Mouse (Mus musculus) stomach, embryonic 15.5 days (tissue): ENCODE measurements around the gene Pbld1. TPM values are rescaled to one million over a fixed set of nuclear protein-coding genes. Genes with fewer than 3 reads are reported as not detected.
"Not testable (repeated sequence)": the region's sequence is repeated elsewhere in the genome, so short reads cannot be mapped to it uniquely, and the experiment has no call there.

Experiments used
- ATAC-seq: fragments of 200-750 bp; cut with Nextera tagmentation; 2 replicates; pipeline ENCODE4 v1.8.0; 2017; ENCODE audit warnings: low read depth, moderate number of reproducible peaks, moderate TSS enrichment; ENCODE audit not compliant: insufficient read depth, low FRiP score
- H3K27ac ChIP-seq: fragments of 300-500 bp; sonication (generic); 2 replicates; pipeline ENCODE4 v1.5.1; 2015; ENCODE audit warnings: mild to moderate bottlenecking, inconsistent platforms
- H3K27me3 ChIP-seq: fragments of 300-500 bp; sonication (generic); replicated peaks from 2 replicates; pipeline ENCODE4 v1.6.1; 2015; ENCODE audit warnings: inconsistent platforms
- H3K36me3 ChIP-seq: fragments of 300-500 bp; sonication (generic); 2 replicates; pipeline ENCODE4 v1.6.1; 2015; ENCODE audit warnings: inconsistent platforms
- H3K4me1 ChIP-seq: fragments of 300-500 bp; sonication (generic); 2 replicates; pipeline ENCODE4 v1.6.1; 2015; ENCODE audit warnings: inconsistent platforms
- H3K4me2 ChIP-seq: fragments of 300-500 bp; sonication (generic); 2 replicates; pipeline ENCODE4 v1.6.1; 2015; ENCODE audit warnings: mild to moderate bottlenecking, inconsistent platforms
- H3K4me3 ChIP-seq: fragments of 300-500 bp; sonication (generic); replicated peaks from 2 replicates; pipeline ENCODE4 v1.5.1; 2015; ENCODE audit warnings: inconsistent platforms
- H3K9ac ChIP-seq: fragments of 300-500 bp; sonication (generic); 2 replicates; pipeline ENCODE4 v1.6.1; 2015; ENCODE audit warnings: inconsistent platforms
- H3K9me3 ChIP-seq: fragments of 300-500 bp; sonication (generic); 2 replicates; pipeline ENCODE4 v1.6.1; 2016; ENCODE audit warnings: inconsistent platforms
- WGBS: fragments of 180-500 bp; shearing (Covaris S2); methylation state at CpG from one replicate; pipeline ENCODE4 v1.1.7; 2015; 5-methylcytosine and 5-hydroxymethylcytosine counted together
- polyA plus RNA-seq: library from polyadenylated mRNA; unstranded; fragments of >200 nt; fragmentation: Nextera tagmentation; extraction: Ambion mirVana; gene quantifications from 2 replicates; pipeline ENCODE4 v1.2.1, GENCODE M21; 2015

Gene Pbld1
- polyA plus RNA-seq, 1 experiment from 2014 or later, result 6.5 TPM

DNA sequence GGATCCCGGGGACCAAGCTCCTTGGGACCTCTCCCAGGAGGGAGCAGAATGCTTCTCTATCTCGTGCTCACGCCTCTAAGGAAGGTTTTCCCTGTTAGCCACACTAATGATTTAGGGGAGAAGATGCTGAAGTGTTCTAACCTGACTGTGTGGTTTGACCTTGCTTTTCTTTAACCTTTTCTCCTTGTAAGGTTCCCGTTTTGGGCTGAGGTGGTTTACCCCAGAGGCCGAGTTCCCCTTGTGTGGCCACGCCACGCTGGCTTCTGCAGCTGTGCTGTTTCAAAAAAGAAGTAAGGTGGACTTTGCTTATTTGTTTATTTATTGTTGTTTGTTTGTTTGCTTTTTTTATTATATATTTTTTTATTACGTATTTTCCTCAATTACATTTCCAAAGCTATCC lies 12.2 kb upstream of the Pbld1 start:
- no peaks in the 10 kb centered on the region for H3K36me3 ChIP-seq
- no peak overlapping the region for H3K4me2 ChIP-seq
- no peak for ATAC-seq
- 86% methylated on average over 8 of the region's 8 CpGs for WGBS
- no peaks in the 10 kb centered on the region for H3K4me1 ChIP-seq
- no peaks in the 10 kb centered on the region for H3K27me3 ChIP-seq
- no peak overlapping the region for H3K4me3 ChIP-seq
- no peaks in the 10 kb centered on the region for H3K9me3 ChIP-seq
- H3K27ac ChIP-seq, result no peak overlapping the region
- no peak overlapping the region for H3K9ac ChIP-seq

DNA sequence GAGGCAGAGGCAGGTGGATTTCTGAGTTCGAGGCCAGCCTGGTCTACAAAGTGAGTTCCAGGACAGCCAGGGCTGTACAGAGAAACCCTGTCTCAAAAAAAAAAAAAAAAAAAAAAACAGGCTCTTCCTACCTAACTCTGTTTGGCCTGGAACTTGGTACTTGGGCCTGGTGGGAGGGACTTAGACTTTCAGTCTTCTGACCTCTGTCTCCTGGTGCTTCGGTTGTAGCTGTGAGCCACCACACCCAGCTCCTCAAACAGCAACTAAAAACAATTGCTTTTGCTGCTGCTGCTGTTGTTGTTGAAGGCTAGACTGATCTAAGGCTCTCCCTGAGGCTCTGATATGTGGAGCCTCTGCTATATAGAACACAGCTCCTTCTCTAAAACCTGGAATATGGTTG lies 10.9 kb upstream of the Pbld1 start:
- no peak overlapping the region for H3K9ac ChIP-seq
- H3K9me3 ChIP-seq, result no peaks in the 10 kb centered on the region
- no peaks in the 10 kb centered on the region for H3K36me3 ChIP-seq
- ATAC-seq, result no peak
- no peak overlapping the region for H3K4me2 ChIP-seq
- no peaks in the 10 kb centered on the region for H3K27me3 ChIP-seq
- 76% methylated on average over 2 of the region's 2 CpGs for WGBS
- H3K4me3 ChIP-seq, result no peak overlapping the region
- no peak overlapping the region for H3K27ac ChIP-seq
- H3K4me1 ChIP-seq, result no peaks in the 10 kb centered on the region

DNA sequence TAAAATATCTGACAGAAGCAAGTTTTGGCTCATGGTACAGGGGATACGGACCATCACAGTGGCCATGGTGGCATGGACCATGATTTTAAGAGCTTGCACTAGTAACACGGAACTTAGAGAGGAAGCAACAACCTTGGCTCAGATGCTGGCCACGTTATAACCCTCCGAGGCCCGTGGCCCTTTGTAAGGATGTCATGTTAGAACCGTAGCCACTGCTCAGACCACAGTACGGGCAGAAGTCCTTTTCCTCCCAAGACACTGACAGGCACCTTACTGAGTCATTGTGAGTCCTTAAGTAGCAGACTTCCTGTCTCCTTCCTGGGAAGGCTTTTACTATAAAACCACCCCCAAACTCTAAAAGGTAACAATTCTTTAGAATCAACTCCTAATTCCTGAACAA lies 8.7 kb upstream of the Pbld1 start:
- Histone ChIP-seq H3K27me3 (no peaks in the 10 kb centered on the region), H3K36me3 (no peaks in the 10 kb centered on the region), H3K27ac (no peak overlapping the region), H3K9ac (no peak overlapping the region), H3K4me1 (no peaks in the 10 kb centered on the region), H3K4me2 (no peak overlapping the region), H3K9me3 (no peaks in the 10 kb centered on the region), H3K4me3 (no peak overlapping the region)
- ATAC-seq, result no peak
- WGBS, result 77% methylated on average over 7 of the region's 7 CpGs

DNA sequence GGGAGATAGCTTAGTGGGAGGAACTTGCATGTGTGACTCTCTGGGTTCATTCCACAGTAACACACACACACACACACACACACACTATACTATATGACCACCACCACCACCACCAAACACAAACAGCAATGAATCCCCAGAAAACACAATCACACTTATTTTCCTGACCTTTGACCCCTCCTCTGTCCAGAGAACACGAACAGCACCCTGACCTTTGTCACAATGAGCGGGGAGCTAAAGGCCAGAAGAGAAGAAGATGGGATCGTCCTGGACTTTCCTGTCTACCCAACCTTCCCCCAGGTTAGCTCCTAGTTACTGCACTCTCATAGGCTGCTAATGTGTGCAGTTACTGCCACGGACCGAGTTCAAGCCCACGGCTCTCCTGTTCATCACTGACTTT lies 8.0 kb upstream of the Pbld1 start:
- WGBS, result 79% methylated on average over 6 of the region's 6 CpGs
- Histone ChIP-seq H3K4me1 (no peaks in the 10 kb centered on the region), H3K9ac (no peak overlapping the region), H3K4me2 (no peak overlapping the region), H3K4me3 (no peak overlapping the region), H3K27ac (no peak overlapping the region), H3K27me3 (no peaks in the 10 kb centered on the region), H3K36me3 (no peaks in the 10 kb centered on the region), H3K9me3 (no peaks in the 10 kb centered on the region)
- ATAC-seq, result no peak

- ATAC-seq, result no peak
- Histone ChIP-seq H3K27me3 (no peaks in the 10 kb centered on the region), H3K4me3 (no peak overlapping the region), H3K4me2 (no peak overlapping the region), H3K9ac (no peak overlapping the region), H3K9me3 (no peaks in the 10 kb centered on the region), H3K36me3 (no peaks in the 10 kb centered on the region), H3K4me1 (no peaks in the 10 kb centered on the region), H3K27ac (no peak overlapping the region)
- 55% methylated on average over 6 of the region's 6 CpGs for WGBS
These were observed 7.0 kb upstream of the Pbld1 start for GRCm38 (mm10) chr10:63053007-63053406.

DNA sequence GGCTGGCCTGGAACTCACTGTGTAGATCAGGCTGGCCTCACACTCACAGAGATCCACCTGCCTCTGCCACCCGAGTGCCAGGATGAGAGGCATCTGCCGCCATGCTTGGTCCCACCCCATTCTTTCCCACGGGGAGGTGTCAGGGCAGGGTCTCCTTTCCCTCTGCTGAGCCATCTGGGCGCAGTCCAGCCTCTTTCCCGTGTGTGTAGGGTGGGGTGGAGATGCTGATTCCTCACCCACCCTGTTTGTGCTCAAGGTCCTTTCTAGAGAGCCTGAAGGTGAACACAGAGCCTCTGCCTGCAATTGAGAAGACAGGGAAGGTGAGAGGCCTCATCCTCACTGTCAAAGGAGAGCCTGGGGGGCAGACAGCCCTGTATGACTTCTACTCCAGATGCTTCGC lies 5.9 kb upstream of the Pbld1 start:
- not testable (repeated sequence) for ATAC-seq, H3K27me3 ChIP-seq, H3K36me3 ChIP-seq, H3K9me3 ChIP-seq, H3K4me1 ChIP-seq, H3K4me2 ChIP-seq, H3K4me3 ChIP-seq, H3K27ac ChIP-seq, H3K9ac ChIP-seq
- WGBS, result 81% methylated on average over 6 of the region's 6 CpGs

- Histone ChIP-seq H3K9ac (no peak overlapping the region), H3K4me2 (no peak overlapping the region), H3K4me1 (no peaks in the 10 kb centered on the region), H3K27me3 (no peaks in the 10 kb centered on the region), H3K36me3 (no peaks in the 10 kb centered on the region), H3K4me3 (no peak overlapping the region), H3K9me3 (no peaks in the 10 kb centered on the region), H3K27ac (no peak overlapping the region)
- 79% methylated on average over 2 of the region's 2 CpGs for WGBS
- no peak for ATAC-seq
These were observed 5.4 kb upstream of the Pbld1 start for GRCm38 (mm10) chr10:63054586-63054985.

GRCm38 (mm10) chr10:63056966-63057750 lies 2.8 kb upstream of the Pbld1 start:
- no peak overlapping the region for H3K9ac ChIP-seq
- no peak overlapping the region for H3K4me3 ChIP-seq
- 35% methylated on average over 23 of the region's 24 CpGs for WGBS
- H3K36me3 ChIP-seq, result no peaks in the 10 kb centered on the region
- H3K9me3 ChIP-seq, result no peaks in the 10 kb centered on the region
- H3K4me1 ChIP-seq, result no peaks in the 10 kb centered on the region
- H3K27ac ChIP-seq, result peak overlapping the region; percentile 54
- ATAC-seq, result peak; percentile 80
- no peaks in the 10 kb centered on the region for H3K27me3 ChIP-seq
- peak overlapping the region; percentile 21; the same call in 1 of the 2 replicates for H3K4me2 ChIP-seq

- Histone ChIP-seq H3K4me3 (no peak overlapping the region), H3K4me2 (no peak overlapping the region), H3K4me1 (no peaks in the 10 kb centered on the region), H3K27me3 (no peaks in the 10 kb centered on the region), H3K36me3 (no peaks in the 10 kb centered on the region), H3K27ac (peak overlapping the region; percentile 3; the same call in 1 of the 2 replicates), H3K9ac (no peak overlapping the region), H3K9me3 (no peaks in the 10 kb centered on the region)
- peak; percentile 47; the same call in 1 of the 2 replicates for ATAC-seq
- WGBS, result 45% methylated on average over 11 of the region's 11 CpGs
These were observed 444 bp downstream of the Pbld1 start for GRCm38 (mm10) chr10:63060406-63060805.

DNA sequence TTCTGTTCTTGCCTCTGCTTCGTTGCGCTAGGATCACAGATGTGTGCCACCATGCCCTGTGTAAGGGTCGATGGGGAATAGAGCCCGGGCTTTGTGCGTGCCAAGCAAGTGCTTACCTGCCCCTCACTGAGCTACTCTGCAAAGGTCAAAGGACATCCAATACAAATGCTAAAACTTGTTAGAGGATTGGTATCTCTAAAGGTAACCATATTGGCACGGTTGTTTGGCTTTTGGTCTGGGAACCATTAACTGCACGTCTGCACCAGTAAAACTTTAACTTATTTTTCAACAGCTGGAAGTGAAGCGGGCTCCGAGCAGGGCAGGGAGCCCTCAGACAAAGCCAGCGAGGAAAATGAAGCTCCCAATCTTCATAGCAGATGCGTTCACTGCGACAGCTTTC lies 1.3 kb downstream of the Pbld1 start:
- Histone ChIP-seq H3K9ac (no peak overlapping the region), H3K4me3 (no peak overlapping the region), H3K36me3 (no peaks in the 10 kb centered on the region), H3K9me3 (no peaks in the 10 kb centered on the region), H3K27ac (peak overlapping the region; percentile 3; the same call in 1 of the 2 replicates), H3K4me1 (no peaks in the 10 kb centered on the region), H3K4me2 (no peak overlapping the region), H3K27me3 (no peaks in the 10 kb centered on the region)
- 62% methylated on average over 12 of the region's 12 CpGs for WGBS
- no peak; the same call in 1 of the 2 replicates for ATAC-seq

DNA sequence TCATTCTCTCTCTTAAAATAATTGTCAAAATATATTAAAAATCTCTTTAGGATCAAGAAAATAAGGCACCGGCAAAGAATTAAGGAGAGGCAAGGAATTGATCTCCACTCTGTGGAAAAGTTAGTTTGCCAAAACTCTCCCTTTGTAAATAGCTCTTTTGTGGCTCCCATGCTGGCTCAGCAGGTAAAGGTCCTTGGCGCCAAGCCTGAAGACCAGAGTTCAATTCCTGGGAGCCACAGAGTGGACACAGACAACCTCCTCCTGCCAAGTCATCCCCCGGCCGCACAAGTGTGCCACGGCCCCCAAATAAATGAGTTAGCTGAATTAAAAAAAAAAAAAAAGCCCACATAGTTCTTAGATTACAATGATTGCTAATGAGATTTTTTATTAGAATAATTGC lies 2.7 kb downstream of the Pbld1 start:
- no peaks in the 10 kb centered on the region for H3K9me3 ChIP-seq
- H3K9ac ChIP-seq, result no peak overlapping the region
- H3K4me2 ChIP-seq, result no peak overlapping the region
- no peaks in the 10 kb centered on the region for H3K4me1 ChIP-seq
- no peak for ATAC-seq
- no peak overlapping the region for H3K27ac ChIP-seq
- no peak overlapping the region for H3K4me3 ChIP-seq
- 90% methylated on average over 5 of the region's 5 CpGs for WGBS
- no peaks in the 10 kb centered on the region for H3K36me3 ChIP-seq
- H3K27me3 ChIP-seq, result no peaks in the 10 kb centered on the region

GRCm38 (mm10) chr10:63063365-63063764 lies 3.4 kb downstream of the Pbld1 start:
- no peaks in the 10 kb centered on the region for H3K4me1 ChIP-seq
- 0 out of 2 replicates have a peak, but pooled peaks have one; percentile 12 for ATAC-seq
- no peak overlapping the region for H3K27ac ChIP-seq
- no peaks in the 10 kb centered on the region for H3K27me3 ChIP-seq
- no peaks in the 10 kb centered on the region for H3K9me3 ChIP-seq
- no peaks in the 10 kb centered on the region for H3K36me3 ChIP-seq
- no peak overlapping the region for H3K9ac ChIP-seq
- no peak overlapping the region for H3K4me2 ChIP-seq
- no peak overlapping the region for H3K4me3 ChIP-seq
- WGBS, result 77% methylated on average over 7 of the region's 7 CpGs

DNA sequence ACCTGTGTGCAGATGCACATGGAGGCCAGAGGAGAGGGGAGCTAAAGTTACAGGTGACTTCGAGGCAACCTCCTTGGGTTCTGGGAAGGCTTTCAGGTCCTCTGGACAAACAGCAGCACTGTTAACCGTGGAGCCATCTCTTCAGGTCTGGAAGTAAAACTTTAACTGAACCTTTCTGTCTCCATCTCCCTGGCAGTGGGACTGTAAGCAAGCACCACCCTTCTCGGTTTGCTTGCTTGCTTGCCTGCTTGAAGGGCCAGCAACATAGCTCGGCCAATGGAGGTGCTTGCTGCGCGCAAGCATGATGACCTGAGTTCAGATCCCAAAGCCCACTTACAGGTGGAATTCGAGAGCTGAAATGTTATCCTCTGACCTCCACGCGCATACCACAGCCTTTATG lies 4.6 kb downstream of the Pbld1 start:
- no peak overlapping the region for H3K4me2 ChIP-seq
- no peak overlapping the region for H3K27ac ChIP-seq
- H3K9me3 ChIP-seq, result no peaks in the 10 kb centered on the region
- no peak for ATAC-seq
- 72% methylated on average over 9 of the region's 9 CpGs for WGBS
- no peak overlapping the region for H3K9ac ChIP-seq
- H3K36me3 ChIP-seq, result no peaks in the 10 kb centered on the region
- H3K4me3 ChIP-seq, result no peak overlapping the region
- no peaks in the 10 kb centered on the region for H3K4me1 ChIP-seq
- H3K27me3 ChIP-seq, result no peaks in the 10 kb centered on the region
